In the genomic region with DNA sequence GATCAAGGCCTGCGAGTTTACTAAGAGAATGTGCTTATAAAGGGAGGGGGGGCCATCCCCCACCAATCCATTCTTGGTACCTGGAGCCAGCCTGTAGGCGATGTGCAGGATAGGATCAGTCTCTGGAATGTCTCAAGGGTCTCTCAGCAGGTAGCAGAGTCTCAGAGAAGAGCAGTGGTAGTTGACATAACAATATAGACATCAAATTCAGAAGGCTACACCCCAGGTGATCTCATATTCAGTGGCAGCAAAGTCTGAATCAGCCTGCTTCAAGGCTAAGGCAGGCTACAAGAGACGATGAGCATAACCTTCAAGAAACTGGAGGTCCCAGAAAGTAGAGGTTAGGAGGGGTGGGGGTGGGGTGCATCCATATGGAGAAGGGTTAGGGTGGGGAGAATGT, we compare ENCODE assay signal across 3 mouse cellular contexts.
DNase-seq lines count a peak whose midpoint lies in the region.

No protein-coding gene starts in this region.

- peak; percentile 55 for DNase-seq in ES-CJ7 (ENCODE audit: low read depth, low spot score)
- DNase-seq in R1 (ENCODE audit: low read depth, low spot score), result peak; percentile 68
- DNase-seq in ZHBTc4 (ENCODE audit: low read depth, low spot score), result peak; percentile 51
